Mouse (Mus musculus) stomach, embryonic 16.5 days (tissue): ENCODE results near the gene Pced1a. TPM values are rescaled to one million over a fixed set of nuclear protein-coding genes. Genes with fewer than 3 reads are reported as not detected.

ENCODE experiments used
- ATAC-seq: fragments of 200-750 bp; cut with Nextera tagmentation; 2 replicates; pipeline ENCODE4 v1.8.0; 2017; ENCODE audit warnings: moderate number of reproducible peaks, moderate TSS enrichment; ENCODE audit not compliant: insufficient read depth, low FRiP score
- H3K27ac ChIP-seq: fragments of 300-500 bp; sonication (generic); 2 replicates; pipeline ENCODE4 v1.5.1; 2014; ENCODE audit warnings: low read length
- H3K27me3 ChIP-seq: fragments of 300-500 bp; sonication (generic); 2 replicates; pipeline ENCODE4 v1.6.1; 2014; ENCODE audit warnings: low read length, control low read depth, mixed read lengths; ENCODE audit not compliant: control insufficient read depth, insufficient read depth
- H3K36me3 ChIP-seq: fragments of 300-500 bp; sonication (generic); 2 replicates; pipeline ENCODE4 v1.6.1; 2014; ENCODE audit warnings: low read length; ENCODE audit not compliant: control insufficient read depth, insufficient read depth
- H3K4me1 ChIP-seq: fragments of 300-500 bp; sonication (generic); 2 replicates; pipeline ENCODE4 v1.6.1; 2014; ENCODE audit warnings: low read length, control low read depth, mixed read lengths; ENCODE audit not compliant: control insufficient read depth, insufficient read depth
- H3K4me2 ChIP-seq: fragments of 300-500 bp; sonication (generic); 2 replicates; pipeline ENCODE4 v1.6.1; 2014; ENCODE audit warnings: low read depth, low read length, mixed read lengths
- H3K4me3 ChIP-seq: fragments of 300-500 bp; sonication (generic); replicated peaks from 2 replicates; pipeline ENCODE4 v1.5.1; 2014; ENCODE audit warnings: mild to moderate bottlenecking, low read length
- H3K9ac ChIP-seq: fragments of 300-500 bp; sonication (generic); 2 replicates; pipeline ENCODE4 v1.6.1; 2014; ENCODE audit warnings: low read length
- H3K9me3 ChIP-seq: fragments of 300-500 bp; sonication (generic); replicated peaks from 2 replicates; pipeline ENCODE4 v1.6.1; 2016; ENCODE audit warnings: low read length, control low read depth; ENCODE audit not compliant: control insufficient read depth
- WGBS: fragments of 180-500 bp; shearing (Covaris S2); extraction: QIAGEN DNeasy Blood & Tissue Kit; methylation state at CpG from one replicate; pipeline ENCODE4 v1.1.7; 2014; 5-methylcytosine and 5-hydroxymethylcytosine counted together
- polyA plus RNA-seq: library from polyadenylated mRNA; unstranded; fragments of >200 nt; fragmentation: Nextera tagmentation; extraction: Ambion mirVana; gene quantifications from 2 replicates; pipeline ENCODE4 v1.2.1, GENCODE M21; 2015

Pced1a gene
- polyA plus RNA-seq, 1 experiment from 2014 or later: 16.4 TPM

DNA sequence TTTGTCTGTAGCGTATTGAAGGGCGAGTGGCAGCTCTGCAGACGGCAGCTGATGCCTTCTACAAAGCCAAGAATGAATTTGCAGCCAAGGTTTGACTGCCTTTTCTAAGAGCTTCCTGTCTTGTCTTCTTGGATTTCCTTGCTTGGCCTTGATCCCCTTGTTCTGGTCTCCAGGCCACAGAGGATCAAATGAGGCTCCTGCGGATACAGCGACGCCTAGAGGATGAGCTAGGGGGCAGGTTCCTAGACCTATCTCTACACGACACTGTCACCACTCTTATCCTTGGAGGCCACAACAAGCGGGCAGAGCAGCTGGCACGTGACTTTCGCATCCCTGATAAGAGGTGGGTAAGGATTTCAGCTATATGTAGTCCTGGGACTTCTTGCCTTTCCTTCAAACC is 17.7 kb upstream of the Pced1a start:
- no peak for ATAC-seq
- WGBS: 84% methylated on average over 10 of the region's 10 CpGs
- Histone ChIP-seq H3K9ac (no peak overlapping the region), H3K36me3 (peaks cover 9% of the 10 kb centered on the region; the same call in 1 of the 2 replicates), H3K9me3 (no peaks in the 10 kb centered on the region), H3K4me1 (no peaks in the 10 kb centered on the region), H3K4me3 (no peak overlapping the region), H3K4me2 (no peak overlapping the region), H3K27ac (no peak overlapping the region), H3K27me3 (no peaks in the 10 kb centered on the region)

DNA sequence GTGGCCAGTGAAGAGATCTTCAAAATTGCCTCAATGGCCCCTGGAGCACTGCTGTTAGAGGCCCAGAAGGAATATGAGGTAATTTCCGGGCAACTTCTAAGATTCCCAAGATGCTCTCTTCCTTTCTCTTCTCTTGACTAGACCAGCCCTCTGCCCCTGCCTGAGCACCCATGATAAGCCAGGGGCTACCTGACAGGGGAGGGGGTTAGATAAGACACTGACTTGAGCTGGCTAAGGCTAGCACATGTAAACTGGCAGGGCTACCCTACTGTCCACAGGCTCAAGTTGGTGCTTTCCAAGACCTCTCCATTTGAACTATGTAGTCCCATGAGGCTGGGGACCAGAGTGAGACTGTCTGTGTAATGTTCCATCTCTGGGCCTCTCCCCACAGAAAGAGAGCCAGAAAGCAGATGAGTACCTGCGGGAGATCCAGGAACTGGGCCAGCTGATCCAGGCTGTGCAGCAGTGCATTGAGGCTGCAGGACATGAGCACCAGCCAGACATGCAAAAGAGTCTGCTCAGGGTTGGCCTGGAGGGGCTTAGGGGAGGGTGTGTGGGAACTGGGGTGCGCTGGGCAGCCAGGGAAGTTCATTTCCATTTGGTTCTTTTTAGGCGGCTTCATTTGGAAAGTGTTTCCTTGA is 15.5 kb upstream of the Pced1a start:
- WGBS: 85% methylated on average over 4 of the region's 4 CpGs
- H3K36me3 ChIP-seq: peaks cover 9% of the 10 kb centered on the region; the same call in 1 of the 2 replicates
- ATAC-seq: no peak

DNA sequence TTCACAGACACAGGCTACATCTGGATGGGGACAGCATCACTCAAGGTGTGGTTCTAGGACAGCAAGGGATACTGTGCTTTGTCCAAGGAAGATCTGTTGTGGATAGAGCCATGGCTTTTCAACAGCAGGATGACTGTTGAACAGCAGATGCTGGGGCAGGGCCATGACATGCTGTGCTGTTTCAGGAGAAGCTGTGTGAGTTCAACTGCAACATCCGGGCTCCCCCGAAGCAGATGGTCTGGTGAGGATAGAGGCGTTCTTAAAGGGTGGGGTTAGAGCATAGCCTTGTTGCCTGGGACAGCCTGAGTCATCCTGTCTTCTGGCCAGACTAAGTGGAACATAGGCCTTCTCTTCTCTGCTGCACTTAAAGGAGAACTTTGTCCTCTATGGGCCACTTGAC is 14.4 kb upstream of the Pced1a start:
- H3K27me3 ChIP-seq: no peaks in the 10 kb centered on the region
- no peak for ATAC-seq
- peaks cover 9% of the 10 kb centered on the region; the same call in 1 of the 2 replicates for H3K36me3 ChIP-seq
- no peak overlapping the region for H3K4me3 ChIP-seq
- no peak overlapping the region for H3K9ac ChIP-seq
- no peak overlapping the region for H3K4me2 ChIP-seq
- H3K27ac ChIP-seq: no peak overlapping the region
- H3K4me1 ChIP-seq: no peaks in the 10 kb centered on the region
- WGBS: 95% methylated on average over 3 of the region's 3 CpGs
- no peaks in the 10 kb centered on the region for H3K9me3 ChIP-seq

More for the DNA sequence above, 15.5 kb upstream of the Pced1a start:
- Histone ChIP-seq H3K4me1 (no peaks in the 10 kb centered on the region), H3K9me3 (no peaks in the 10 kb centered on the region), H3K9ac (no peak overlapping the region), H3K4me3 (no peak overlapping the region), H3K4me2 (no peak overlapping the region), H3K27ac (no peak overlapping the region), H3K27me3 (no peaks in the 10 kb centered on the region)

DNA sequence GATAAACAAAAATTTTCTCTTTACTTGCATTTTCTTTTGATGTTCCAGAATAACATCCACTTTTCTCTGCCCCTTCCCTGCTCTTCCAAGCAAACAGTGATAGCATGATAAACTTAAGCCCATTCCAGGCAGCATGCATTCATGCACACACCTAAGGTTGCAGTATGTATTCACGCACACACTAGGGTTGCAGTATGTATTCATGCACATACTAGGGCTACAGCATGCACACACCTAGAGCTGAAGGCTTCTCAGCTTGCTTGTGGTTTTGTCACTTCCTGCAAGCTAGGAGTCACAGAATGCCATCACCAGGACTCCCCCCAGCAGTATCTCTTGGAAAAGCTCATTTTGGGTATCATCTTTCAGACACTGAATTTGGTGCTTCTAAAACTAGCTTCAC is 12.3 kb upstream of the Pced1a start:
- Histone ChIP-seq H3K4me2 (no peak overlapping the region), H3K9ac (no peak overlapping the region), H3K9me3 (no peaks in the 10 kb centered on the region), H3K27me3 (no peaks in the 10 kb centered on the region), H3K4me1 (no peaks in the 10 kb centered on the region), H3K36me3 (peaks cover 9% of the 10 kb centered on the region; the same call in 1 of the 2 replicates), H3K4me3 (no peak overlapping the region), H3K27ac (no peak overlapping the region)
- ATAC-seq: no peak
- WGBS: 92% methylated on average over 1 of the region's 1 CpGs

DNA sequence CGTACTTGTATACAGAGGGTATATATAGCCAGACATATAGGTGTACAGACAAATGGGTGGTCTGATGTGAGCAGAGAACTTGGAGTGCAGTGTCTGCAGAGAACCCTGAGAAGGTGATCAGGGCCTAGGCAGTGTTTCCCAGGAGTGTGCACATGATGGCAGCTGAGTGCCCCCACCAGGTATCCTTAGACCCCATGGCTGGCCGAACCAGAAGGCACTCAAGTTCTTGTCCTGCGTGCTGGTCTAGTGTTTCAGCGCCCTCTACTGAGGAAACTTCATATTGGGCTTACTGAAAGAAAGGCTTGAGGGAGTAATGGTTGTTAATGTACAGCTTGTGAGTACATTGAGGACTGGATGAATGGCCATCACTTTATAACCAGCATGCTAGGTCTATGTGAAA is 8.7 kb upstream of the Pced1a start:
- Histone ChIP-seq H3K9me3 (no peaks in the 10 kb centered on the region), H3K9ac (no peak overlapping the region), H3K27me3 (no peaks in the 10 kb centered on the region), H3K4me2 (no peak overlapping the region), H3K27ac (no peak overlapping the region), H3K36me3 (no peaks in the 10 kb centered on the region; the same call in 1 of the 2 replicates), H3K4me3 (no peak overlapping the region), H3K4me1 (no peaks in the 10 kb centered on the region)
- ATAC-seq: no peak
- 19% methylated on average over 4 of the region's 4 CpGs for WGBS

DNA sequence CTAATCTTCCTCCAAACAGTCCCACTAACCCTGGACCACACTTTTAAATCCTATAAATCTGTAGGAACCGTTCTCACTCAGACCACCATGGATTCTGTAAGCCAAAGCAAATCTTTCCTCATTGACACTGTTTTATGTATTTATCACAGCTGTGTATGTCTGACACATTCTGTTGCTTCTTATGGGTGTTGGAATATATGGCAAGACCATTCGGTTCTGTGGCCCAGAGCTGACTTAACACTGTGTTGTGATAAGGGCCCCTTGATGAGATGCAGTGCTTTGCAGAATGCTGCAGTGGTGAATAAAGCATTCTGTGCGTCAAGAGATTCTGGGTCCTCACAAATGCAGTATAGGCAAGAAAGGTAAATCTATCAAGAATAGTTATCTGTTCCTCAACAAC is 7.7 kb upstream of the Pced1a start:
- no peak overlapping the region for H3K27ac ChIP-seq
- no peaks in the 10 kb centered on the region for H3K36me3 ChIP-seq
- H3K4me2 ChIP-seq: no peak overlapping the region
- no peaks in the 10 kb centered on the region for H3K9me3 ChIP-seq
- 78% methylated on average over 3 of the region's 3 CpGs for WGBS
- no peaks in the 10 kb centered on the region for H3K27me3 ChIP-seq
- no peak for ATAC-seq
- no peak overlapping the region for H3K4me3 ChIP-seq
- H3K4me1 ChIP-seq: 0 out of 2 replicates have a peak, but pooled peaks cover 3% of the 10 kb centered on the region
- H3K9ac ChIP-seq: no peak overlapping the region

DNA sequence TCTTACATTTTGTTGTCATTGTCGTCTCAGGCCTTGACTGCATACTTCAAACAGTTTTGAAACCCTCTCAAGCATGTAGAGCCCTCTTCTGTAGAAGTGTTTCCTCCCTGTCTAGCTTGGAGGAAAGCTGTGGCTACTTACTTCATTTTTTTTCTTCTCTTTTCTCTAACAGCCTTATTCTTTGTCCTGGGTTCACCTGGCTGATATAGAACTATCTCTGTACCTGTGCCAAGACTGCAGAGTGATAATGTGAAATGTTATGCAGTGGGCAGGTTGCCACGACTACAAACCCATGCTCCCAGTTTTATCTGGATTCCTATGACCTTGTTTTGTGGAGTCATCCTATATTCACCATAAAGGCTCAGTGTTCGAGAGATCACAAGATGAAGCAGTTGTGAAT is 6.0 kb upstream of the Pced1a start:
- Histone ChIP-seq H3K36me3 (no peaks in the 10 kb centered on the region), H3K4me1 (0 out of 2 replicates have a peak, but pooled peaks cover 3% of the 10 kb centered on the region), H3K27me3 (no peaks in the 10 kb centered on the region), H3K27ac (peak overlapping the region; percentile 60), H3K9me3 (no peaks in the 10 kb centered on the region), H3K4me2 (no peak overlapping the region), H3K4me3 (no peak overlapping the region), H3K9ac (no peak overlapping the region)
- ATAC-seq: no peak
- 74% methylated on average over 3 of the region's 3 CpGs for WGBS

DNA sequence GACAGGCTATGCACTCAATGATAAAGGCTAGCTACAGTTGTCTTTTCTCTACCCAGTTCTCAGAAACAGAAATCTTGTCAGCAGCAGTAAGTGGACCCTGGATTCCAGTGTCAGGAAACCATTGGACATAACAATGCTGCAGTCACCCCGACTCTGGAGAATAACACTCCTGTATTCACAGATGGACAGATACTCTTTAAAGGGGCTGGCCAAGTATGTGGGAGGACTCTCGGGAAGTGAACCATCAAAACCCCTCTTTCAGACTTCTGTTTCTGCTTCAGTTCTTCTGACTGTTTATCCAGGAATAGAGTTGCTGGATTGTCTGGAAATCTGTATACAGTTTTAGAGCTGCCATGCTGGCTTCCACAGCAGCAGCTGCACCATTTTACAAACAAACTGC is 5.3 kb upstream of the Pced1a start:
- H3K4me3 ChIP-seq: no peak overlapping the region
- H3K9ac ChIP-seq: no peak overlapping the region
- H3K36me3 ChIP-seq: no peaks in the 10 kb centered on the region
- H3K27ac ChIP-seq: peak overlapping the region; percentile 64
- ATAC-seq: no peak
- H3K27me3 ChIP-seq: no peaks in the 10 kb centered on the region
- H3K4me2 ChIP-seq: no peak overlapping the region
- peaks cover 7% of the 10 kb centered on the region for H3K4me1 ChIP-seq
- WGBS: 65% methylated on average over 2 of the region's 2 CpGs
- H3K9me3 ChIP-seq: no peaks in the 10 kb centered on the region

DNA sequence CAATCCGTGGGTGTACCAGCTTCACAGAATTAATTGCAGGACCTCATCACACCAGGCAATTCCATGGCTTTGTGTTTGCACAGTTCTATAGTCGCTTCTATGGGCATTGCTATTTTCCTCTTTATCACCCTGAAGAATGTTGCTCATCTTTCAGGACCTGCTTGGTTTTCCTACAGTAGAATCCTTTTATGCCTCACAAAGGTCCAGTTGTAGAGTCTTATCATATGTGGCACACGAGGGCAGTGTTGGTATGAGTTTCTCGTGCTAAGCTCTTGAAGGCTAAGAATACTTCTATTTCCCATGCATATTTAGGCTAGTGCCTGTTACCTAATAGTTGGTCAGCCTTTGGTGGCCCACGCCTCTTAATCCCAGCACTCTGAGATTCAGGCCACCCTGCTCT is 611 bp upstream of the Pced1a start:
- WGBS: 33% methylated on average over 5 of the region's 5 CpGs

More for the DNA sequence above, 611 bp upstream of the Pced1a start:
- Histone ChIP-seq H3K27ac (no peak overlapping the region), H3K36me3 (peaks cover 4% of the 10 kb centered on the region; the same call in 1 of the 2 replicates), H3K9me3 (no peaks in the 10 kb centered on the region), H3K4me1 (peaks cover 17% of the 10 kb centered on the region), H3K4me2 (peak overlapping the region; percentile 94), H3K27me3 (no peaks in the 10 kb centered on the region), H3K4me3 (peak overlapping the region; percentile 89), H3K9ac (peak overlapping the region; percentile 93)
- no peak for ATAC-seq
